Mouse (Mus musculus) neutrophil, adult 65 days (primary cell): ENCODE results near the gene Camk1g. TPM values are rescaled to one million over a fixed set of nuclear protein-coding genes. Genes with fewer than 3 reads are reported as not detected.

Experiments
- total RNA-seq: library from RNA; stranded (reverse); gene quantifications from 2 replicates; pipeline ENCODE4 v1.2.4, GENCODE M21; 2023

Gene Camk1g
- total RNA-seq = not detected in 2 replicates

GRCm38 (mm10) chr1:193370096-193370495 is at the start of gene Camk1g:
Gene Camk1g (minus strand): TSS chr1:193370298.

Other genes starting within 250 kb of the Camk1g start
- 9.3 and 21.1 TPM in 2 replicates for gene Diexf, start 240.0 kb downstream of the Camk1g start, total RNA-seq
- gene Irf6, start 217.2 kb downstream of the Camk1g start, total RNA-seq = not detected in 2 replicates
- 1.4 and 1.8 TPM in 2 replicates for gene A130010J15Rik, start 202.3 kb downstream of the Camk1g start, total RNA-seq
- 239 and 258 TPM in 2 replicates for gene Traf3ip3, start 168.6 kb downstream of the Camk1g start, total RNA-seq
- 10.3 and 16.6 TPM in 2 replicates for gene Lamb3, start 162.6 kb downstream of the Camk1g start, total RNA-seq
- gene Hsd11b1, start 106.2 kb downstream of the Camk1g start, total RNA-seq = 131 and 143 TPM in 2 replicates
- gene G0s2, start 97.1 kb downstream of the Camk1g start, total RNA-seq = 236 and 342 TPM in 2 replicates